Mouse (Mus musculus) neutrophil, adult 5-6 weeks (primary cell): ENCODE results near the gene Smad6. TPM values are rescaled to one million over a fixed set of nuclear protein-coding genes. Genes with fewer than 3 reads are reported as not detected.

Experiments
- ATAC-seq: fragments of 151-379, 151-347 bp; 2 replicates; pipeline ENCODE4 v1.8.0; 2017; ENCODE audit warnings: mild to moderate bottlenecking, moderate TSS enrichment; ENCODE audit not compliant: insufficient number of reproducible peaks, poor library complexity, low FRiP score, severe bottlenecking; ENCODE audit errors: extremely low read depth
- total RNA-seq: library from RNA; stranded (forward); fragments of 200-1000 nt; gene quantifications from 2 replicates; pipeline ENCODE4 v1.2.3, GENCODE M21; 2017

The Smad6 gene
- total RNA-seq, 1 experiment from 2014 or later = not detected

DNA sequence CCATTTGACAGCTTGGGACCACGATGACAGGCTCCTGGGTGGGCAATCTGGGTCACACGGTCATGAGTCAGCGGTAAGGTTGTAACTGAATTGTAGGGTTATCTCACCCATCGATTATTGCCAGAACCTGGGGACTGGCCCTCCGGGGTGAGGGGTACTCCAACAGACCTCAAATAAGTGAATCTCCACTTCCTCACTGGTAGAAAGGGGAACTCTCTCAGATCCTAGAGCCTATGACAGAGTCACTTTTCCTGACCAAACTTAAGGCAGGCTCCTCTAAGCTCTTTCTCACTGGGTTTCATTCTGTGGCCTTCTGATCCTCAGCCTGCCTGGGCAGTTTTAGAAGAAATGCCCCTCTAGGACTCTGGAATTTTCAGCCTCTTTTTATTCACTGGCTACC lies 88.8 kb downstream of the Smad6 start:
- ATAC-seq = no peak

DNA sequence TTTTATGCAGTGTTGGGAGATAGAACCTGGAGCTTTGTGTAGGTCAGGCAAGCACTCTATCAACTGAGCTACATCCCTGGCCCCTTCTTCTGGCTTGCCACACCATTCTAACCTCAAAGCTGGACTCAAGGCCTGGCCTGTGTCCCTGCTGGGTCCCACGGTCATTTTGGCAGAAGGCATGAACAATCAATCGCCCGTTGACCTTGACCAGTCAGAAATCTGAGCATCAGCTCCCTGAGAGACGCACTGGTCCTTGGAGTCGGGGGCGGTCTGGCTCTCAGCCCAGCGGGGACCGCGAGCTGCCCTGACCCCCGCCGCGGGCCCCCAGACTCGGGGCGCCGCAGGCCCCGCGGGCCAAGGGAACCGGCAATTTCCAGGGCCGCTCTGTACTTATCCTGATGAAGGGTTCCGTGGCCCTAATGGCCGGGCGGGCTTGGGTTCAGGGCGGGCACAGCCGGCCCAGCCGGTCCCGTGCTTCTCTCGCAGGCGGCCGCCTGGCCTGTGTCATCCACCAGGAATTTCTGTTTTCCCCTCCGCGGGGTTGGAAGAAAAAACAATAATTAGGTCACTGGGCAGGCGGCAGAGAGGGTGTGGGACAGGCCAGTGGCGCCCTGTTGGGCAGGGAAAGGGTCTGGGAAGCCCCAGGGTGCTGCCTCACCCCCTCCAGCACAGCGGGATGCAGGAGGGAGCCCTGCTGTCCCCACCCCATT lies 94.4 kb downstream of the Smad6 start:
- ATAC-seq = no peak

DNA sequence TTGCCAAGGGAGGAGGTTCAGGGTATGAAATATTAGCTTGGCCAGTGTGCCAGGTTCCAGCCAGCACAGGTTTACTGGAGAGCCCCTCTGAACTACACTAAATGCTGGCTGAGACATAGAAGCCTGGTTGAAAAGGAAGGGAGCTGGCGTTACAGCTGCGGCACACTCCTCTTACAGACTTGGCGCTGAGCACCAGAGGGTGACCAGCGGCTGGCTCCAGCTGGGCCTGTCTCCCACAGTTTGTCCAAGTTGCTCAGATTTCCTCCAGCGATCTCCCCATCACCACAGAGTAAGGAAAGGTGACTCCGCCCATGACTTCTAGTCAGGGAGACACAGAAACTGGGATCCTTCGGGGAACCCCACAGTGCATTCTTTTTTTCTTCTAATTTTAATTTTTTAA lies 95.5 kb downstream of the Smad6 start:
- no peak for ATAC-seq

DNA sequence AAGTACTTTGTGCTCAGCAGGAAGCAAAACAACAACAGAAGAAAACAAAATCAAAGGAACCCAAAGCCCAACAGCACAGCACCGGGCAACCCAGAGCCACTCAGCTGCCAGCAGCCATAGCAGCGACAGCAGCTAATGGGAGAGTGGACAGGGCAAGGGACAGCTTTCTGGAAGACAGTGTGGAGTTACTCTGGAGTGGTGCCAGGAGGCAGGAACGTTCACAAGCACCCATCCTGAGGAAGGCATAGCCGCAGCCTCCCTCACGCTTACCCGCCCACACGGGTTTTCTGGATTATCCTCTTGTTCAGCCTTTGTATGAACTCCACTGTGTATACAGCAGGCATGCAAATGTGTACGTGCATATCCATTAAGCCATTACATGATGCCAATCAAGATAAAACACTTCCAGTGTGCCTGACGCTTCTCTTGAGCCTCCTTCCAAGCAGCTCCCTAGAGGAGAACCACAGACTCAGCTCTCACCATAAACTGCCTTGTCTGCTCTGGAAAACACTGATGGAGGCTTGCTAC lies 98.6 kb downstream of the Smad6 start:
- no peak for ATAC-seq

GRCm38 (mm10) chr9:63919708-63920107 lies 102.2 kb downstream of the Smad6 start:
- ATAC-seq = no peak

DNA sequence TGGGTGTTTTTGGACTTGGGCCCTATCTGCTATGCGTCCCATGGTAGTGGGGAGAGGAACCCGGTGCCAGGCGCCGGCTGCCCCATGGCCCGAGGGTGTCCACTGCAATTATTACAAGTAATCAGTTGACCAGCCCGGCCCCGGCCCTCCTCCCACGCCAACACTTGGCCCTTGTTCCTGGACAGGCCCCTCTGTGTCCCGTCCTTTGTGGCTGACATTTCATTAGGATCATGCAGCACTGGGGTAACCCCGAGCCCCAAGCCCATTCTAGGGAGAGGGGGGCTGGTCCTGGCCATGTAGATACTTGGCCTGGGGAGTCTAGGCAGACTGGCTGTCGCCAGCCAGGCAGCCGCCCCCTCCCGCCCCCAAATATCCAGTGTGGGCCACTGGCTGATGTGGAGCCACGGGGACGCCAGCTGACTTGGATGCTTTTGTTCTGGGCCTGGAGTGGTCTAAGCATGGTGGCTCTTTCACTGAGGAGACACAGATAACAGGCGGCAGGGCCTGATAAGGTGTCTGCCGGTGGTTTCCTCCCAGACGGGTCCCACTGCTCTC lies 102.8 kb downstream of the Smad6 start:
- no peak for ATAC-seq

DNA sequence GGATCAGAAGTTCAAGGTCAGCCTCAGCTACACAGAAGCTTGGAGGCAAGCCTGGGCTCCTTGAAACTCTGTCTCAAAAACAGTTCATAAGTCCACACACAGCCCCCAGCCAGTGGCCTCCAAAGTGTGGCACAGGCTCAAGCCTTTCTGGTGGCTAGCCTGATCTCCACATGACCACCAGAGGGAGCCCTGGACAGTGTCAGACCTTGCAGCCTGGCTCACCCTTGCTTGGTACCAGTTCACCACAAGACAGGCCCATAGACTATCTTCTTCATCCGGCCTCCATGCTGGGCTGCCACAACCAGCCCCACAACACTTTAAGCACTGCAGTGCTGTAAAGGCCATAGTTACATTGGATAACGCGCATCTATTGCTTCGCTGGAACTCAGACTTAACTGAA lies 103.6 kb downstream of the Smad6 start:
- ATAC-seq = no peak

DNA sequence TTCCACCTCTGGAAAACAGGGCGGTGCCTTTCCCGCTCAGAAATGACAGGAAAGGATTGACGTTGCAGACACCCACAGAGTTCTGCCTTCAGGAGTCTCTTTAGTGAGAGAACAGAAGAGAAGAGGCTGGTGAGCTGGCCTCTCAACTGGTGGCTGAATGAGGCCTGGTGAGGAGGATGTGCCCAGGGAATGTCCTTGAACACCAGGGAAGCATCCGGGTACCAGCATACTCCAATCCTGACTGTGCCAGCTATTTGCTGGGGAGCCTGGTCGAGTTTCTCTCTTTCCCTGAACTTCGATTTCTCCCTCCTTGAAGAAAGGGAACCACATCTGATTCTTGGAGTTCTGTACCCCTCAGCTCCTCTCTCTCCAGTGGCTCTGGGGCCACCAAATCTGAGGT lies 105.4 kb downstream of the Smad6 start:
- no peak for ATAC-seq

GRCm38 (mm10) chr9:63915976-63916375 lies 105.9 kb downstream of the Smad6 start:
- no peak for ATAC-seq

- ATAC-seq = no peak
These were observed 106.9 kb downstream of the Smad6 start for GRCm38 (mm10) chr9:63914944-63915343.

DNA sequence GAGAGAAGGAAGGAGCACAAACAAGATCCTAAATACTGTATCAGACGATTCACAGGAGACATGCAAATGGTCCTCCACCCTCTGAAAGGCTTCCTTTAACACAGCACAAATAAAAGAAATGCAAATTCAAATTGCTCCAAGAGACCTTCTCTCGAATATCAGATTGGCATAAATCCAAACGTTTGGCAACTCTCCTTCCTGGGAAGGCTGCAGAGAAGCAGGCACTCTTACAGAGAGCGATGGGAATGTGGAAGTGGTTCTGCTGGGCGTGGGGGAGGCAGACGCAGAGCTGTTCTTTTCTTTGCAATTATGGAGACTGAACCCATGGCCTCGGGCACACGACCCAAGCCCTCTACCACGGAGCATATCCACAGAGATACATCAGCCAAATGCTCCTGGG lies 109.8 kb downstream of the Smad6 start:
- ATAC-seq = no peak

DNA sequence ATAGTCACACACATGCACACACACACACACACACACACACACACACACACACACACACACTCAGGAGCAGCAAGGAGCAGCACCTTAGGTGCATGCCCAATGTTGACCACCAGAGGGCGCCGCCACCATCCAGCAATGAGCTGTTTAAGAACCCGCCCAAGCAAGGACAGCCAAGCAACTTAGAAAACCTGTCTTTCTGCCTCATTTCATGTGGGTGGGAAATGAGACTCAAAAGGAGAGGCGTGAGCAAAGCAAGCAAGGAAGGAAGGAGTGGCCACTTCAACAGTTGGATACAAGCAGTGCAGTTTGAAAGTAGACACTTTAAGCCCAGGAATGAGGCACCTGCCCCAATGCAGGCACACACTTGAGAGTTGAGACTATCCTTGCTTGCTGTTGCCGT lies 112.2 kb downstream of the Smad6 start:
- ATAC-seq = no peak

DNA sequence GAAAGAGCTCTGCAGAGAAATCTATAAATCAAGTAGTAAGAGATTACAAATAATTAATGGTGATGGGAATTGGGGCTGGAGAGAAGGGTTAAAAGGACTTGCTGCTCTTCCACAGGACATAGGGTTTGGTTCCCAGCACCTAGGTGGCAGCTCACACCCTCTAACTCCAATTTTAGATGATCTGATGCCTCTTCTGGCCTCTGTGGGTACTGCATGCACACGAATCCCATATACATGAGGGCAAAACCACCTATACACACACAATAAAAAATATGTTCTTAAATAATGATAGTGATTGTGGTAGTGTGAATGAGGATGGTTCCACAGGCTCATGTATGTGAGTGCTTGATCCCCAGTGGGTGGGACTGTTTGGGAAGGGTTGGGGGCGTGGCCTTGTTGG lies 117.3 kb downstream of the Smad6 start:
- no peak for ATAC-seq

Other genes with a start within 250 kb of the Smad6 start
- gene Lctl, start 95.1 kb upstream of the Smad6 start, total RNA-seq = not detected in 2 replicates
- gene Zwilch, start 151.0 kb upstream of the Smad6 start, total RNA-seq = 6.1 and 10.7 TPM in 2 replicates
- 1,351 and 1,415 TPM in 2 replicates for gene Rpl4, start 151.3 kb upstream of the Smad6 start, total RNA-seq
- gene Snapc5, start 157.2 kb upstream of the Smad6 start, total RNA-seq = 34.1 and 35.7 TPM in 2 replicates
- gene Uchl4, start 213.1 kb upstream of the Smad6 start, total RNA-seq = 1.1 and 1.4 TPM in 2 replicates
- 137 and 143 TPM in 2 replicates for gene Map2k1, start 231.6 kb upstream of the Smad6 start, total RNA-seq